Mouse (Mus musculus) heart, adult 2 months (tissue): ENCODE measurements around the gene Micall2. TPM values are rescaled to one million over a fixed set of nuclear protein-coding genes. Genes with fewer than 3 reads are reported as not detected.
A peak's percentile ranks its signal among the peaks of the same experiment; 100 is the strongest.
"Not testable (repeated sequence)": the region's sequence is repeated elsewhere in the genome, so short reads cannot be mapped to it uniquely, and the experiment has no call there.

Source experiments
- DNase-seq, 2 experiments: peaks; one replicate each; pipeline ENCODE4 v3.0.0; 2021
- H3K27ac ChIP-seq: fragments of 200-600 bp; 2 replicates; pipeline ENCODE4 v1.8.1; 2022
- H3K27me3 ChIP-seq: fragments of 200-500 bp; 2 replicates; pipeline ENCODE4 v1.6.1; 2012; ENCODE audit warnings: mild to moderate bottlenecking, low read length, inconsistent platforms, mixed read lengths; ENCODE audit not compliant: control insufficient read depth, insufficient read depth
- H3K36me3 ChIP-seq: fragments of 200-500 bp; 2 replicates; pipeline ENCODE4 v1.6.1; 2012; ENCODE audit warnings: low read length, inconsistent platforms; ENCODE audit not compliant: control insufficient read depth, insufficient read depth
- H3K4me1 ChIP-seq: fragments of 200-500 bp; 2 replicates; pipeline ENCODE4 v1.6.1; 2011; ENCODE audit warnings: low read length; ENCODE audit not compliant: control insufficient read depth, insufficient read depth
- H3K4me3 ChIP-seq: fragments of 200-600 bp; 2 replicates; pipeline ENCODE4 v1.8.1; 2022
- H3K79me2 ChIP-seq: fragments of 200-500 bp; replicated peaks from 2 replicates; pipeline ENCODE4 v1.6.1; 2012; ENCODE audit warnings: mild to moderate bottlenecking, inconsistent platforms, low read length, moderate library complexity, mixed read lengths; ENCODE audit not compliant: control insufficient read depth, insufficient read depth
- H3K9ac ChIP-seq: fragments of 200-500 bp; 2 replicates; pipeline ENCODE4 v1.6.1; 2012; ENCODE audit warnings: low read depth, mild to moderate bottlenecking, control low read depth, inconsistent platforms, low read length, mixed read lengths
- CTCF ChIP-seq: fragments of 200-600 bp; IDR thresholded peaks from 2 replicates; pipeline ENCODE4 v1.8.1; 2022; ENCODE audit warnings: antibody characterized with exemption, mild to moderate bottlenecking, moderate library complexity
- EP300 ChIP-seq: fragments of 200-500 bp; IDR thresholded peaks from 2 replicates; pipeline ENCODE4 v1.6.1; 2011; ENCODE audit warnings: low read depth, low read length, control low read depth; ENCODE audit not compliant: insufficient read depth
- POLR2A ChIP-seq: fragments of 200-500 bp; IDR thresholded peaks from 2 replicates; pipeline ENCODE4 v1.6.1; 2011; ENCODE audit warnings: mild to moderate bottlenecking, low read depth, low read length, control low read depth; ENCODE audit not compliant: insufficient read depth
- WGBS: fragments of 180-500 bp; shearing (Covaris S2); methylation state at CpG from one replicate; pipeline ENCODE4 v1.1.7; 2018; 5-methylcytosine and 5-hydroxymethylcytosine counted together
- intact Hi-C: fragments of 180-260 bp; cut with DNase I; formaldehyde crosslinking; loops from one replicate; pipeline ENCODE4 v1.15.1; 2025
- polyA plus RNA-seq: library from polyadenylated mRNA; depleted of rRNA; stranded (reverse); fragments of >200 nt; gene quantifications from 2 replicates; pipeline ENCODE4 v1.2.3, GENCODE M21; 2012
- total RNA-seq, 2 experiments: library from RNA; stranded (reverse); gene quantifications; 2 replicates each; pipeline ENCODE4 v1.2.3; 2021

Micall2 gene
- total and polyA plus RNA-seq, 3 experiments, result 1.9 to 2.9 (median 2.0) TPM

DNA sequence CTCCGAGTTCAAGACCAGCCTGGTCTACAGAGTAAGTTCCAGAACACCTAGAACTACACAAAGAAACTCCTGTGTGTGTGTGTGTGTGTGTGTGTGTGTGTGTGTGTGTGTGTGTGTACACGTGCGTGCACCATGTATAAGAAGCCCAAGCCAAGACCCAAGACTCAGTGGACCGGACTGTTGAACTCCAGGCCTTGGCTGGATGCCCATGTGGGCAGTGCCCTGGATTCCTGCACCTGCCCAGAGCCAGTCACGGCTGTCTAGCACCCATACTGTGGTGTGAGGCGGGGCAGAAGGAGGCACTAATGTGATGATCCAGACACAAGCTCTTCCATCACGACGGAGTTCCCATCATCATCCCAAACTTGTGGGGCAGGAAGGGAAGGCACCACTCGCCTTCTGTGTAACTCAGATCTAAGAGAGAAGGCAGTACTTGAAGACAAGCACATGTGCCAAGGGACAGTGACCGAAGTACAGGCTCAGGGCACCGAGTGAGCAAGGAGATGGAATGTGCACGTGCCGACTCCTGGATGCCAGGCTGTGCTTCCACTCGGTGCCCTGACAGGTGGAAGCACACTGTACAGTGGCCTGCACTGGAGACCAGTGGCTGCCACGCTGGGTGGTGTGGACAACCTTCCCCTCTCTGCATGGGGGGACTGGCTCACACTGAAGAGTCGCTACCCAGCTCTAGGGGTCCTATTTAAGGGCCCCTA lies 13.4 kb upstream of the Micall2 start:
- H3K4me3 ChIP-seq, result no peak overlapping the region
- 80% methylated on average over 16 of the region's 16 CpGs for WGBS
- no peak for DNase-seq
- H3K36me3 ChIP-seq, result no peaks in the 10 kb centered on the region
- no peaks in the 10 kb centered on the region for H3K27me3 ChIP-seq
- H3K9ac ChIP-seq, result no peak overlapping the region
- TF ChIP-seq POLR2A (no peak), CTCF (no peak), EP300 (no peak)
- H3K79me2 ChIP-seq, result no peaks in the 10 kb centered on the region
- no peak overlapping the region for H3K27ac ChIP-seq
- no peaks in the 10 kb centered on the region for H3K4me1 ChIP-seq
- intact Hi-C loops, result loop anchor here (1.0 to 2.0 kb wide), 2 partner anchors 32 to 213 kb away; no protein-coding TSS in a partner anchor

DNA sequence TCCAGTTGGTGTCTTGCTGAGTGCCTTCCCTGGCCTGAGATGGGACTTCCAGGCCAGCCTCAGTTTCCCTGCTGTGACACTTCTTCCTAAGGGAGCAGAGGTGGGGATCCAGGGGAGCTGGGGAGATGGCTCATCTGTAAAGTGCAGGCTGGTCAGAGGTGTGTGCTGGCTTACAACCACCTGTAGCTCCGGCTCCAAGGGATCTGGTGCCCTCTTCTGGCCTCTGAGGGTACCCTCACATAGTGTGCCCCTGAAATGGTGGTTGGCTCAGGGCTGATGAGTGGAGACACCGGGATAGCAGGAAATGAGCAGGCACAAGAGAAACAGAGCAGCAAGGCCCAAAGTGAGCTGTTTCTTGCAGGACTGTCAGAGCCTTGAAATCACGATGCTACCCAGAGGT lies 9.6 kb upstream of the Micall2 start:
- no peak for TF ChIP-seq POLR2A
- peak; percentile 88 for TF ChIP-seq CTCF
- TF ChIP-seq EP300, result peak; percentile 36; the same call in 1 of the 2 replicates
- no peak overlapping the region for H3K4me3 ChIP-seq
- no peak overlapping the region for H3K9ac ChIP-seq
- 0% methylated on average over 3 of the region's 3 CpGs for WGBS
- no peaks in the 10 kb centered on the region for H3K79me2 ChIP-seq
- no peak overlapping the region for H3K27ac ChIP-seq
- H3K36me3 ChIP-seq, result no peaks in the 10 kb centered on the region
- DNase-seq, result peak; percentile 50 to 70
- intact Hi-C loops, result loop anchor here (1.0 kb wide), 1 partner anchor 28 kb away; no protein-coding TSS in a partner anchor
- H3K4me1 ChIP-seq, result no peaks in the 10 kb centered on the region
- H3K27me3 ChIP-seq, result no peaks in the 10 kb centered on the region

DNA sequence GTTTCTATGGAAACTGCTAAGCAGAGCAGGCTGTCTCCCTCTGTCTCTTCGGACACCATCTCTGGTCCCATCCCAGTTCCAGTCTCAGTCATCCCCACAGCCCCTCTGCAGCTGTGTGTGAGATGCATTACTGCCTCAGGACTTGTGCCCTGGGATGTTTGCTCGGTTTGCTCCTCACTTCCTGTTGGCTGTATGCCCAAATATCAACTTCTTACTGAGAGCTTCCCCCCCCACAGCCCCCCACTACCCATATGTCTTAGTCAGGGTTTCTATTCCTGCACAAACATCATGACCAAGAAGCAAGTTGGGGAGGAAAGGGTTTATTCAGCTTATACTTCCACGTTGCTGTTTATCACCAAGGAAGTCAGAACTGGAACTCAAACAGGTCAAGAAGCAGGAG lies 6.5 kb upstream of the Micall2 start:
- not testable (repeated sequence) for H3K4me3 ChIP-seq, H3K27ac ChIP-seq, H3K36me3 ChIP-seq, DNase-seq, H3K79me2 ChIP-seq, H3K4me1 ChIP-seq, H3K9ac ChIP-seq, H3K27me3 ChIP-seq
- intact Hi-C loops, result loop anchor here (1.0 kb wide), 1 partner anchor 21 kb away; no protein-coding TSS in a partner anchor
- WGBS, result 35% methylated on average over 3 of the region's 3 CpGs

- DNase-seq, result no peak
- Histone ChIP-seq H3K79me2 (no peaks in the 10 kb centered on the region), H3K4me1 (peaks cover 2% of the 10 kb centered on the region), H3K9ac (no peak overlapping the region), H3K36me3 (no peaks in the 10 kb centered on the region), H3K27ac (no peak overlapping the region), H3K4me3 (no peak overlapping the region), H3K27me3 (no peaks in the 10 kb centered on the region)
- 66% methylated on average over 7 of the region's 7 CpGs for WGBS
- TF ChIP-seq POLR2A (no peak), CTCF (no peak), EP300 (no peak)
- intact Hi-C loops, result no loop called here
Measured at GRCm38 (mm10) chr5:139738592-139739315, 2.6 kb upstream of the Micall2 start.

- TF ChIP-seq EP300, result no peak
- TF ChIP-seq CTCF, result no peak
- no peak for TF ChIP-seq POLR2A
- H3K9ac ChIP-seq, result no peak overlapping the region
- DNase-seq, result no peak
- intact Hi-C loops, result no loop called here
- no peaks in the 10 kb centered on the region for H3K36me3 ChIP-seq
- H3K27ac ChIP-seq, result no peak overlapping the region
- H3K27me3 ChIP-seq, result no peaks in the 10 kb centered on the region
- no peaks in the 10 kb centered on the region for H3K79me2 ChIP-seq
- peaks cover 5% of the 10 kb centered on the region for H3K4me1 ChIP-seq
- 78% methylated on average over 14 of the region's 14 CpGs for WGBS
- no peak overlapping the region for H3K4me3 ChIP-seq
Measured at GRCm38 (mm10) chr5:139737841-139738591, 1.9 kb upstream of the Micall2 start.

GRCm38 (mm10) chr5:139736504-139736940 lies 386 bp upstream of the Micall2 start:
- Histone ChIP-seq H3K4me1 (peaks cover 7% of the 10 kb centered on the region), H3K4me3 (0 out of 2 replicates have a peak overlapping the region, but pooled peaks have one; percentile 7), H3K27me3 (no peaks in the 10 kb centered on the region), H3K27ac (peak overlapping the region; percentile 68), H3K36me3 (no peaks in the 10 kb centered on the region), H3K79me2 (no peaks in the 10 kb centered on the region; the same call in 1 of the 2 replicates), H3K9ac (no peak overlapping the region)
- intact Hi-C loops, result no loop called here
- no peak for TF ChIP-seq POLR2A
- TF ChIP-seq CTCF, result no peak
- TF ChIP-seq EP300, result no peak
- DNase-seq, result no peak
- 15% methylated on average over 10 of the region's 10 CpGs for WGBS
